Mouse (Mus musculus): ENCODE measurements around the gene F12. TPM values are rescaled to one million over a fixed set of nuclear protein-coding genes. Genes with fewer than 3 reads are reported as not detected.
"Not testable (repeated sequence)": the region's sequence is repeated elsewhere in the genome, so short reads cannot be mapped to it uniquely, and the experiment has no call there.

The F12 gene
- polyA plus RNA-seq, 1 experiment from 2014 or later: 5.6 TPM

- Histone ChIP-seq H3K9me3 (replicated peaks; ENCODE audit: control insufficient read depth, low read length) (no peaks in the 10 kb centered on the region), H3K36me3 (ENCODE audit: control insufficient read depth, insufficient read depth, low read length) (peaks cover 2% of the 10 kb centered on the region), H3K4me2 (ENCODE audit: low read depth, low read length) (peak overlapping the region; percentile 97), H3K9ac (ENCODE audit: low read length) (peak overlapping the region; percentile 95), H3K4me1 (ENCODE audit: control insufficient read depth, insufficient read depth, low read length) (peaks cover 25% of the 10 kb centered on the region), H3K4me3 (replicated peaks; ENCODE audit: low read length) (peak overlapping the region; percentile 92), H3K27ac (ENCODE audit: low read length) (peak overlapping the region; percentile 99), H3K27me3 (ENCODE audit: control insufficient read depth, insufficient read depth, low read length) (no peaks in the 10 kb centered on the region)
- WGBS: under 1% methylated on average over 65 of the region's 66 CpGs
- no peak for ATAC-seq (ENCODE audit: insufficient read depth, low FRiP score)
These were observed 18.9 kb upstream of the F12 start for GRCm38 (mm10) chr13:55445361-55446091.

DNA sequence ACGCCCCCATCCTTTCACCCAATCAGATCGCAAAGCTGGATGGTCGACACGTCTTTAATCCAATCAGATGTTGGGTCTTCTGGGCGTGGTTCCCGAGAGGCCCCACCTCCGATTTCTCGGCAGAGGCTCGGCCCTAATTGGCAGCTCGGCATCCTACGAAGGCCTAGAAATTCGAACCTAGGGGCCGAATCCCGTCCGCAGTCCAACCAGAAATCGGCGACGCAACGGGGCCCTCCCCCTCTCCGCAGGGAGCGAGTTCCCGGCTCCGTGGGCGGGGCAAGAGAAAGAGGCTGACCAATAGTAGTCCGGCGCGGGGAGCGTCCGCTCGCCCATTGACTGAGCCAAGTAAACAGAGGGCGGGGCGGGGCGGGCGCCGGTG is 18.3 kb upstream of the F12 start, which contains the start of gene Grk6:
Gene Grk6, plus strand, starts transcription at position 136 of the 379 bp plus-strand sequence.
- H3K27me3 ChIP-seq (ENCODE audit: control insufficient read depth, insufficient read depth, low read length): no peaks in the 10 kb centered on the region
- no peaks in the 10 kb centered on the region for H3K9me3 ChIP-seq (replicated peaks; ENCODE audit: control insufficient read depth, low read length)
- ATAC-seq (ENCODE audit: insufficient read depth, low FRiP score): peak; percentile 96
- under 1% methylated on average over 35 of the region's 35 CpGs for WGBS
- peak within 1 kb of the TSS; percentile 97 for H3K4me2 ChIP-seq (ENCODE audit: low read depth, low read length)
- H3K4me3 ChIP-seq (replicated peaks; ENCODE audit: low read length): peak within 1 kb of the TSS; percentile 92
- H3K36me3 ChIP-seq (ENCODE audit: control insufficient read depth, insufficient read depth, low read length): no peaks in the 10 kb centered on the region
- H3K4me1 ChIP-seq (ENCODE audit: control insufficient read depth, insufficient read depth, low read length): peaks cover 25% of the 10 kb centered on the region
- peak within 1 kb of the TSS; percentile 95 for H3K9ac ChIP-seq (ENCODE audit: low read length)
- H3K27ac ChIP-seq (ENCODE audit: low read length): peak within 1 kb of the TSS; percentile 99

- WGBS: under 1% methylated on average over 33 of the region's 33 CpGs
- ATAC-seq (ENCODE audit: insufficient read depth, low FRiP score): peak; percentile 79
- Histone ChIP-seq H3K27ac (ENCODE audit: low read length) (peak overlapping the region; percentile 99), H3K9me3 (replicated peaks; ENCODE audit: control insufficient read depth, low read length) (no peaks in the 10 kb centered on the region), H3K4me3 (replicated peaks; ENCODE audit: low read length) (peak overlapping the region; percentile 92), H3K27me3 (ENCODE audit: control insufficient read depth, insufficient read depth, low read length) (no peaks in the 10 kb centered on the region), H3K4me2 (ENCODE audit: low read depth, low read length) (peak overlapping the region; percentile 80), H3K4me1 (ENCODE audit: control insufficient read depth, insufficient read depth, low read length) (peaks cover 25% of the 10 kb centered on the region), H3K9ac (ENCODE audit: low read length) (peak overlapping the region; percentile 95), H3K36me3 (ENCODE audit: control insufficient read depth, insufficient read depth, low read length) (no peaks in the 10 kb centered on the region)
These were observed 17.8 kb upstream of the F12 start for GRCm38 (mm10) chr13:55444286-55444936.

DNA sequence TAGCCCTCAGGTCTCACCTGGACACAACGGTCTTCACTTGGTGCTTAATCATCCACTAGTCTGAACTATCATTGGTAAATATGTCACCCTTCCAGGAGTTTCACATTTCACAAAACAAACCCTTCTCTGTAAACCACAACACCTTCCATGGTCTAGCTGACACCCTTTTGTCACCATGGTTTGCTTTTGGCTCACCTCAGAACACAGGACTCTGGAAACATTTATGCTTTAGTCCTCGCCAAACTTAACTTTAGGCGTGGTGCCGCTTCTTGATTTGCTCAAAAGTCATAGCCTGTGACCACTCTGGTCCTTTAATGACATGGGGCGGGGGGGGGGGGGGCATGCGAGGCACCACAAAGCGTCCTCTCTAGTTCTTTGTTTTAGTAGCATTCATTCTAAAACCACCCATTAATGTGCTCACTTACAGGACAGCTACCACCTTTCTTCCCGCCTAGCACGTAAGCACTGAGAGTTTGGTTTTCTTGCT is 17.2 kb upstream of the F12 start:
- Histone ChIP-seq H3K27ac (ENCODE audit: low read length) (peak overlapping the region; percentile 99), H3K9ac (ENCODE audit: low read length) (peak overlapping the region; percentile 95), H3K9me3 (replicated peaks; ENCODE audit: control insufficient read depth, low read length) (no peaks in the 10 kb centered on the region), H3K36me3 (ENCODE audit: control insufficient read depth, insufficient read depth, low read length) (no peaks in the 10 kb centered on the region), H3K4me1 (ENCODE audit: control insufficient read depth, insufficient read depth, low read length) (peaks cover 25% of the 10 kb centered on the region), H3K4me2 (ENCODE audit: low read depth, low read length) (peak overlapping the region; percentile 80), H3K27me3 (ENCODE audit: control insufficient read depth, insufficient read depth, low read length) (no peaks in the 10 kb centered on the region), H3K4me3 (replicated peaks; ENCODE audit: low read length) (peak overlapping the region; percentile 92)
- ATAC-seq (ENCODE audit: insufficient read depth, low FRiP score): no peak
- 31% methylated on average over 9 of the region's 9 CpGs for WGBS

DNA sequence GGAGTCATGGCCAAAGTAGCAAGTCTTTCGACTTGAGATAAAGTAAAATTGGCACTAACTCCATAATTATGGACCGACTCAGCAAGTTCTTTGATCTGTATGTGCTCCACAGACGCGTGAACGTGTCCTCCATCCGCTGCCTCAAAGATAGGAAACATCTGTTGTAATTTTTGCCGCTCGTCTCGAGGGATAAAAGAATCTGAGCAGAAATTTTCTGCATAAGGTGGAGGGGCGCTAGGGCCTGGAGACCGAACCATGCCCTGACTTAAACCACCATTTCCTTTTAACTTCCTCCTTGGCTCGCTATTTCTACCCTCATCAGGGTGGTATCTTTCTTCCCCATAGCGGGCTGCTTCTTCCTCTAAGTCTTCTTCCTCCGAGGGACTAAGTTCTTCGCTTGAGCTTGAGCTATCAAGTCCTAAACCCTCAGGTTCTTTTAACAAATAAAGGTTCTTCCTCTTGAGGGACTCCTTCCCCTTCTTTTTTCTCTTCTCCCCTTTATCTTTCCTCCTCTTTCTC is 10.6 kb upstream of the F12 start:
- 73% methylated on average over 15 of the region's 15 CpGs for WGBS
- H3K9me3 ChIP-seq (replicated peaks; ENCODE audit: control insufficient read depth, low read length); H3K9ac ChIP-seq (ENCODE audit: low read length); H3K4me3 ChIP-seq (replicated peaks; ENCODE audit: low read length); H3K27me3 ChIP-seq (ENCODE audit: control insufficient read depth, insufficient read depth, low read length); H3K36me3 ChIP-seq (ENCODE audit: control insufficient read depth, insufficient read depth, low read length); H3K27ac ChIP-seq (ENCODE audit: low read length); H3K4me2 ChIP-seq (ENCODE audit: low read depth, low read length); H3K4me1 ChIP-seq (ENCODE audit: control insufficient read depth, insufficient read depth, low read length); ATAC-seq (ENCODE audit: insufficient read depth, low FRiP score): not testable (repeated sequence)

- Histone ChIP-seq H3K27me3 (ENCODE audit: control insufficient read depth, insufficient read depth, low read length) (no peaks in the 10 kb centered on the region), H3K9me3 (replicated peaks; ENCODE audit: control insufficient read depth, low read length) (no peaks in the 10 kb centered on the region), H3K4me2 (ENCODE audit: low read depth, low read length) (no peak overlapping the region), H3K4me3 (replicated peaks; ENCODE audit: low read length) (no peak overlapping the region), H3K36me3 (ENCODE audit: control insufficient read depth, insufficient read depth, low read length) (no peaks in the 10 kb centered on the region), H3K4me1 (ENCODE audit: control insufficient read depth, insufficient read depth, low read length) (no peaks in the 10 kb centered on the region), H3K9ac (ENCODE audit: low read length) (no peak overlapping the region), H3K27ac (ENCODE audit: low read length) (no peak overlapping the region)
- 62% methylated on average over 10 of the region's 10 CpGs for WGBS
- ATAC-seq (ENCODE audit: insufficient read depth, low FRiP score): no peak
These were observed 5.5 kb upstream of the F12 start for GRCm38 (mm10) chr13:55431889-55432685.

DNA sequence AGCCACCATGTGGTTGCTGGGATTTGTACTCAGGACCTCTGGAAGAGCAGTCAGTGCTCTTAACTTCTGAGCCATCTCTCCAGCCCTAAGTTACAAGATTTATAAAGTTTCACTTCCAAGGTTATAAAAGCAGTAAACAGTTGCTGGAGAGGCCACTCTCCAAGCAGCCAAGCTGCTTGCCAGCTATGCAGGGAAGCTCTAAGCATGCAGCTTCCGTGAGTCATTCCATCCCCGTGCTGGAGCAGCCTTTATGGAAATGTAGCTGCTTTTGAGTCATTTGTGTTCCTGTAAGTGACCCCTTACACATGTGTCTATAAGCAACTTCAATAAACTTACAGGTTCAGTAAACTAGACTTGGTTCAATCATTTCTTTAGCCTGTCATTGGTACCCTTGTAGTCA is 4.0 kb upstream of the F12 start:
- H3K36me3 ChIP-seq (ENCODE audit: control insufficient read depth, insufficient read depth, low read length): no peaks in the 10 kb centered on the region
- H3K9me3 ChIP-seq (replicated peaks; ENCODE audit: control insufficient read depth, low read length): no peaks in the 10 kb centered on the region
- no peak overlapping the region for H3K4me3 ChIP-seq (replicated peaks; ENCODE audit: low read length)
- no peak overlapping the region for H3K27ac ChIP-seq (ENCODE audit: low read length)
- ATAC-seq (ENCODE audit: insufficient read depth, low FRiP score): no peak
- H3K4me2 ChIP-seq (ENCODE audit: low read depth, low read length): no peak overlapping the region
- no peak overlapping the region for H3K9ac ChIP-seq (ENCODE audit: low read length)
- H3K27me3 ChIP-seq (ENCODE audit: control insufficient read depth, insufficient read depth, low read length): no peaks in the 10 kb centered on the region
- WGBS: 78% methylated on average over 2 of the region's 2 CpGs
- no peaks in the 10 kb centered on the region for H3K4me1 ChIP-seq (ENCODE audit: control insufficient read depth, insufficient read depth, low read length)

GRCm38 (mm10) chr13:55429226-55429888 is 2.8 kb upstream of the F12 start:
- H3K27ac ChIP-seq (ENCODE audit: low read length): no peak overlapping the region
- peak; percentile 40; the same call in 1 of the 2 replicates for ATAC-seq (ENCODE audit: insufficient read depth, low FRiP score)
- H3K4me2 ChIP-seq (ENCODE audit: low read depth, low read length): no peak overlapping the region

More at GRCm38 (mm10) chr13:55429226-55429888, 2.8 kb upstream of the F12 start:
- 56% methylated on average over 12 of the region's 12 CpGs for WGBS
- Histone ChIP-seq H3K9me3 (replicated peaks; ENCODE audit: control insufficient read depth, low read length) (no peaks in the 10 kb centered on the region), H3K36me3 (ENCODE audit: control insufficient read depth, insufficient read depth, low read length) (no peaks in the 10 kb centered on the region), H3K27me3 (ENCODE audit: control insufficient read depth, insufficient read depth, low read length) (no peaks in the 10 kb centered on the region), H3K4me3 (replicated peaks; ENCODE audit: low read length) (no peak overlapping the region), H3K9ac (ENCODE audit: low read length) (no peak overlapping the region), H3K4me1 (ENCODE audit: control insufficient read depth, insufficient read depth, low read length) (no peaks in the 10 kb centered on the region)

All from stomach, embryonic 16.5 days (tissue).